Mouse (Mus musculus) neural tube, embryonic 12.5 days (tissue): ENCODE results near the gene Ggta1. TPM values are rescaled to one million over a fixed set of nuclear protein-coding genes. Genes with fewer than 3 reads are reported as not detected.

Experiments used
- ATAC-seq: fragments of 200-750 bp; cut with Nextera tagmentation; 2 replicates; pipeline ENCODE4 v1.8.0; 2017; ENCODE audit warnings: low read depth, mild to moderate bottlenecking, moderate TSS enrichment, moderate library complexity; ENCODE audit not compliant: low FRiP score
- H3K27ac ChIP-seq: fragments of 300-500 bp; sonication (generic); 2 replicates; pipeline ENCODE4 v1.5.1; 2016
- H3K27me3 ChIP-seq: fragments of 300-500 bp; sonication (generic); replicated peaks from 2 replicates; pipeline ENCODE4 v1.6.1; 2016; ENCODE audit warnings: mild to moderate bottlenecking
- H3K36me3 ChIP-seq: fragments of 300-500 bp; sonication (generic); 2 replicates; pipeline ENCODE4 v1.6.1; 2016; ENCODE audit warnings: mild to moderate bottlenecking
- H3K4me1 ChIP-seq: fragments of 300-500 bp; sonication (generic); 2 replicates; pipeline ENCODE4 v1.6.1; 2016
- H3K4me2 ChIP-seq: fragments of 300-500 bp; sonication (generic); replicated peaks from 2 replicates; pipeline ENCODE4 v1.6.1; 2016; ENCODE audit warnings: mild to moderate bottlenecking
- H3K4me3 ChIP-seq: fragments of 300-500 bp; sonication (generic); 2 replicates; pipeline ENCODE4 v1.5.1; 2016
- H3K9ac ChIP-seq: fragments of 300-500 bp; sonication (generic); 2 replicates; pipeline ENCODE4 v1.6.1; 2016; ENCODE audit warnings: mild to moderate bottlenecking
- H3K9me3 ChIP-seq: fragments of 300-500 bp; sonication (generic); 2 replicates; pipeline ENCODE4 v1.6.1; 2016; ENCODE audit warnings: mild to moderate bottlenecking
- WGBS: fragments of 180-500 bp; shearing (Covaris S2); methylation state at CpG from one replicate; pipeline ENCODE4 v1.1.7; 2016; 5-methylcytosine and 5-hydroxymethylcytosine counted together
- polyA plus RNA-seq: library from polyadenylated mRNA; unstranded; fragments of >200 nt; fragmentation: Nextera tagmentation; extraction: Ambion mirVana; gene quantifications from 2 replicates; pipeline ENCODE4 v1.2.1, GENCODE M21; 2016

Gene Ggta1
- polyA plus RNA-seq, 1 experiment from 2014 or later = 9.5 TPM

- H3K4me3 ChIP-seq = no peak overlapping the region
- H3K9ac ChIP-seq = no peak overlapping the region
- H3K27me3 ChIP-seq = no peaks in the 10 kb centered on the region
- no peaks in the 10 kb centered on the region for H3K9me3 ChIP-seq
- no peak overlapping the region for H3K4me2 ChIP-seq
- H3K27ac ChIP-seq = no peak overlapping the region
- ATAC-seq = no peak
- no peaks in the 10 kb centered on the region for H3K36me3 ChIP-seq
- WGBS = 90% methylated on average over 5 of the region's 5 CpGs
- 0 out of 2 replicates have a peak, but pooled peaks cover 5% of the 10 kb centered on the region for H3K4me1 ChIP-seq
These were observed 11.5 kb downstream of the Ggta1 start for GRCm38 (mm10) chr2:35451484-35452050.

- no peak overlapping the region for H3K27ac ChIP-seq
- no peaks in the 10 kb centered on the region for H3K27me3 ChIP-seq
- WGBS = 77% methylated on average over 4 of the region's 4 CpGs
- H3K4me3 ChIP-seq = no peak overlapping the region
- ATAC-seq = no peak
- no peaks in the 10 kb centered on the region for H3K36me3 ChIP-seq
- no peaks in the 10 kb centered on the region for H3K9me3 ChIP-seq
- 0 out of 2 replicates have a peak, but pooled peaks cover 5% of the 10 kb centered on the region for H3K4me1 ChIP-seq
- H3K4me2 ChIP-seq = no peak overlapping the region
- H3K9ac ChIP-seq = no peak overlapping the region
These were observed 12.2 kb downstream of the Ggta1 start for GRCm38 (mm10) chr2:35450856-35451255.

- no peak overlapping the region for H3K27ac ChIP-seq
- no peaks in the 10 kb centered on the region for H3K36me3 ChIP-seq
- H3K4me3 ChIP-seq = no peak overlapping the region
- no peaks in the 10 kb centered on the region for H3K9me3 ChIP-seq
- H3K4me1 ChIP-seq = peaks cover 9% of the 10 kb centered on the region; the same call in 1 of the 2 replicates
- WGBS = 81% methylated on average over 12 of the region's 12 CpGs
- no peak overlapping the region for H3K4me2 ChIP-seq
- H3K27me3 ChIP-seq = no peaks in the 10 kb centered on the region
- no peak overlapping the region for H3K9ac ChIP-seq
- ATAC-seq = no peak
These were observed 13.1 kb downstream of the Ggta1 start for GRCm38 (mm10) chr2:35449687-35450622.

- Histone ChIP-seq H3K4me1 (peaks cover 9% of the 10 kb centered on the region; the same call in 1 of the 2 replicates), H3K9me3 (no peaks in the 10 kb centered on the region), H3K4me3 (no peak overlapping the region), H3K27ac (no peak overlapping the region), H3K27me3 (no peaks in the 10 kb centered on the region), H3K36me3 (no peaks in the 10 kb centered on the region), H3K4me2 (no peak overlapping the region), H3K9ac (no peak overlapping the region)
- no peak for ATAC-seq
- 83% methylated on average over 9 of the region's 9 CpGs for WGBS
These were observed 13.9 kb downstream of the Ggta1 start for GRCm38 (mm10) chr2:35448914-35449670.

- Histone ChIP-seq H3K9me3 (no peaks in the 10 kb centered on the region), H3K4me1 (peaks cover 9% of the 10 kb centered on the region; the same call in 1 of the 2 replicates), H3K36me3 (no peaks in the 10 kb centered on the region), H3K27me3 (no peaks in the 10 kb centered on the region), H3K4me2 (no peak overlapping the region), H3K9ac (no peak overlapping the region), H3K4me3 (no peak overlapping the region), H3K27ac (no peak overlapping the region)
- WGBS = 46% methylated on average over 7 of the region's 7 CpGs
- no peak for ATAC-seq
These were observed 14.7 kb downstream of the Ggta1 start for GRCm38 (mm10) chr2:35448215-35448913.

GRCm38 (mm10) chr2:35447453-35447852 lies 15.6 kb downstream of the Ggta1 start:
- ATAC-seq = no peak
- peaks cover 9% of the 10 kb centered on the region; the same call in 1 of the 2 replicates for H3K4me1 ChIP-seq
- H3K27me3 ChIP-seq = no peaks in the 10 kb centered on the region
- H3K4me2 ChIP-seq = no peak overlapping the region
- no peaks in the 10 kb centered on the region for H3K9me3 ChIP-seq
- 83% methylated on average over 7 of the region's 7 CpGs for WGBS
- no peaks in the 10 kb centered on the region for H3K36me3 ChIP-seq
- no peak overlapping the region for H3K9ac ChIP-seq
- H3K27ac ChIP-seq = no peak overlapping the region
- no peak overlapping the region for H3K4me3 ChIP-seq

- no peaks in the 10 kb centered on the region for H3K9me3 ChIP-seq
- no peak overlapping the region for H3K4me2 ChIP-seq
- H3K36me3 ChIP-seq = no peaks in the 10 kb centered on the region
- no peaks in the 10 kb centered on the region for H3K27me3 ChIP-seq
- H3K9ac ChIP-seq = no peak overlapping the region
- no peak overlapping the region for H3K4me3 ChIP-seq
- H3K27ac ChIP-seq = no peak overlapping the region
- H3K4me1 ChIP-seq = peaks cover 9% of the 10 kb centered on the region; the same call in 1 of the 2 replicates
- 84% methylated on average over 8 of the region's 8 CpGs for WGBS
- ATAC-seq = no peak
These were observed 16.2 kb downstream of the Ggta1 start for GRCm38 (mm10) chr2:35446798-35447197.

GRCm38 (mm10) chr2:35446300-35446699 lies 16.7 kb downstream of the Ggta1 start:
- Histone ChIP-seq H3K4me2 (no peak overlapping the region), H3K4me3 (no peak overlapping the region), H3K4me1 (peaks cover 9% of the 10 kb centered on the region; the same call in 1 of the 2 replicates), H3K27ac (no peak overlapping the region), H3K9ac (no peak overlapping the region), H3K9me3 (no peaks in the 10 kb centered on the region), H3K27me3 (no peaks in the 10 kb centered on the region), H3K36me3 (no peaks in the 10 kb centered on the region)
- ATAC-seq = no peak
- WGBS = 84% methylated on average over 5 of the region's 5 CpGs

- WGBS = 84% methylated on average over 7 of the region's 7 CpGs
- ATAC-seq = no peak
These were observed 17.4 kb downstream of the Ggta1 start for GRCm38 (mm10) chr2:35445610-35446009.

GRCm38 (mm10) chr2:35444764-35445262 lies 18.2 kb downstream of the Ggta1 start:
- H3K27ac ChIP-seq = no peak overlapping the region
- no peaks in the 10 kb centered on the region for H3K27me3 ChIP-seq
- no peaks in the 10 kb centered on the region for H3K36me3 ChIP-seq
- H3K4me1 ChIP-seq = peaks cover 9% of the 10 kb centered on the region; the same call in 1 of the 2 replicates
- ATAC-seq = no peak
- H3K9ac ChIP-seq = no peak overlapping the region
- H3K4me3 ChIP-seq = no peak overlapping the region
- H3K4me2 ChIP-seq = no peak overlapping the region
- no peaks in the 10 kb centered on the region for H3K9me3 ChIP-seq
- WGBS = 73% methylated on average over 6 of the region's 6 CpGs

More at GRCm38 (mm10) chr2:35445610-35446009, 17.4 kb downstream of the Ggta1 start:
- H3K9ac ChIP-seq = no peak overlapping the region
- H3K9me3 ChIP-seq = no peaks in the 10 kb centered on the region
- H3K27ac ChIP-seq = no peak overlapping the region
- H3K4me3 ChIP-seq = no peak overlapping the region
- no peaks in the 10 kb centered on the region for H3K27me3 ChIP-seq
- H3K4me2 ChIP-seq = no peak overlapping the region
- no peaks in the 10 kb centered on the region for H3K36me3 ChIP-seq
- H3K4me1 ChIP-seq = peaks cover 9% of the 10 kb centered on the region; the same call in 1 of the 2 replicates

- H3K36me3 ChIP-seq = no peaks in the 10 kb centered on the region
- H3K4me1 ChIP-seq = peaks cover 9% of the 10 kb centered on the region; the same call in 1 of the 2 replicates
- H3K4me2 ChIP-seq = no peak overlapping the region
- H3K4me3 ChIP-seq = no peak overlapping the region
- H3K9ac ChIP-seq = no peak overlapping the region
- 70% methylated on average over 16 of the region's 16 CpGs for WGBS
- H3K9me3 ChIP-seq = no peaks in the 10 kb centered on the region
- no peak for ATAC-seq
- no peak overlapping the region for H3K27ac ChIP-seq
- H3K27me3 ChIP-seq = no peaks in the 10 kb centered on the region
These were observed 18.9 kb downstream of the Ggta1 start for GRCm38 (mm10) chr2:35443981-35444763.
